Mouse (Mus musculus): Measurements from ENCODE around the gene Psmd8. TPM values are rescaled to one million over a fixed set of nuclear protein-coding genes. Genes with fewer than 3 reads are reported as not detected.
A peak's percentile ranks its signal among the peaks of the same experiment; 100 is the strongest.

Gene Psmd8
- polyA plus RNA-seq, 1 experiment from 2014 or later = 225 TPM

DNA sequence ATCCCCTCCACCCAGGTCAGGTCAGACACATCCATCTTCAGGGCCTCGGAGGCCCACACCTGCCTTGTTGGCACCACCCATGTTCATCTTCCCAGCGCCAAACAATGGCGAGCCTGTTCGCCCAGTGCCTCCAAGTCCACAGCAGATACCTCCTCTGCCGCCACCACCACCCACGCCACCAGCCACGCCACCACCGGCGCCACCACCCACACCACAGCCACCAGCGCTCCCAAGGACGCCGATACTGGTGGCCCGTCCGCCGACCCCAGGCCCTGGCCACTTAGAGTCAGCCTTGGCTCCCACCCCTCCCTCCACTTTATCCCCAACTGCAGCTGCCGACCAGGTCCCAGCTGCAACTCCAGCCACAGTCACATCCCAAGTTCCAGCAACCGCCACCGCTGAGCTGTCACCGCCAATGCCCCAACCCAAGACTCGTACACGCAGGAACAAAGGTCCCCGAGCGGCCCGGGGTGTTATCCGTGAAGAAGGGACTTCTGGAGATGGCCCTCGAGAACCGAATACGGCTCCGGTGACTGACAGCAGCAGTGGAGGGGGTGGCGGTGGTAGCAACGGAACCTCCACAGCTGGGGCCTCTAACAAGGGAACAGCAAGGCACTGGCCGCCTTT is 8.0 kb downstream of the Psmd8 start:
- Histone ChIP-seq H3K4me3 (ENCODE audit: low read length) (no peak overlapping the region), H3K4me2 (ENCODE audit: low read depth, low read length) (no peak overlapping the region), H3K4me1 (ENCODE audit: control insufficient read depth, insufficient read depth, low read length) (peaks cover 20% of the 10 kb centered on the region), H3K9me3 (replicated peaks; ENCODE audit: control insufficient read depth, low read length) (no peaks in the 10 kb centered on the region), H3K27me3 (ENCODE audit: control insufficient read depth, insufficient read depth, low read length) (peaks cover 37% of the 10 kb centered on the region), H3K9ac (ENCODE audit: low read length) (no peak overlapping the region), H3K27ac (ENCODE audit: low read length) (no peak overlapping the region), H3K36me3 (ENCODE audit: control insufficient read depth, insufficient read depth) (peaks cover 27% of the 10 kb centered on the region)
- ATAC-seq (replicated peaks; ENCODE audit: extremely low read depth, insufficient read depth, low FRiP score) = no peak
- WGBS = 38% methylated on average over 32 of the region's 32 CpGs

DNA sequence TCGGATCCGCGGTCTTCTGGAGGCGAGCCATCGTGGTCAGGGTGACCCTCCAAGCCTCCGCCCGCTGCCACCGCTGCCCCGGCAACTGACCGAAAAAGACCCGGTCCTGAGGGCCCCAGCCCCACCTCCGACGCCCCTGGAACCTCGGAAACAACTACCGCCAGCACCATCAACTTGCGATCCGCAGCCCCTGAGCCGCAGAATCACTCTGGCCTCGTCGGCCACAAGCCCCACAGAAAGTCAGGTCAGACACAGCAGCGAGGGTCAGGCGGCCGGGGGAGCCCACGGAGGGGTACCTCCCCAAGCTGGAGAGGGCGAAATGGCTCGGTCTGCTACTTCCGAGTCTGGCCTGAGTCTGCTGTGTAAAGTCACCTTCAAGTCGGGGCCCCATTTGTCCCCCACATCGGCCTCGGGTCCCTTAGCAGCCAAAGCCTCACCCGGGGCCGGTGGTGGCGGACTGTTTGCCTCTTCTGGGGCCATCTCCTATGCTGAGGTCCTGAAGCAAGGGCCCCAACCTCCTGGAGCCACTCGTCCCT is 8.9 kb downstream of the Psmd8 start:
- ATAC-seq (replicated peaks; ENCODE audit: extremely low read depth, insufficient read depth, low FRiP score) = no peak
- Histone ChIP-seq H3K4me1 (ENCODE audit: control insufficient read depth, insufficient read depth, low read length) (peaks cover 20% of the 10 kb centered on the region), H3K27ac (ENCODE audit: low read length) (no peak overlapping the region), H3K9ac (ENCODE audit: low read length) (peak overlapping the region; percentile 64), H3K27me3 (ENCODE audit: control insufficient read depth, insufficient read depth, low read length) (peaks cover 38% of the 10 kb centered on the region), H3K36me3 (ENCODE audit: control insufficient read depth, insufficient read depth) (peaks cover 27% of the 10 kb centered on the region), H3K4me3 (ENCODE audit: low read length) (peak overlapping the region; percentile 58), H3K4me2 (ENCODE audit: low read depth, low read length) (peak overlapping the region; percentile 86), H3K9me3 (replicated peaks; ENCODE audit: control insufficient read depth, low read length) (no peaks in the 10 kb centered on the region)
- WGBS = 4% methylated on average over 34 of the region's 34 CpGs

DNA sequence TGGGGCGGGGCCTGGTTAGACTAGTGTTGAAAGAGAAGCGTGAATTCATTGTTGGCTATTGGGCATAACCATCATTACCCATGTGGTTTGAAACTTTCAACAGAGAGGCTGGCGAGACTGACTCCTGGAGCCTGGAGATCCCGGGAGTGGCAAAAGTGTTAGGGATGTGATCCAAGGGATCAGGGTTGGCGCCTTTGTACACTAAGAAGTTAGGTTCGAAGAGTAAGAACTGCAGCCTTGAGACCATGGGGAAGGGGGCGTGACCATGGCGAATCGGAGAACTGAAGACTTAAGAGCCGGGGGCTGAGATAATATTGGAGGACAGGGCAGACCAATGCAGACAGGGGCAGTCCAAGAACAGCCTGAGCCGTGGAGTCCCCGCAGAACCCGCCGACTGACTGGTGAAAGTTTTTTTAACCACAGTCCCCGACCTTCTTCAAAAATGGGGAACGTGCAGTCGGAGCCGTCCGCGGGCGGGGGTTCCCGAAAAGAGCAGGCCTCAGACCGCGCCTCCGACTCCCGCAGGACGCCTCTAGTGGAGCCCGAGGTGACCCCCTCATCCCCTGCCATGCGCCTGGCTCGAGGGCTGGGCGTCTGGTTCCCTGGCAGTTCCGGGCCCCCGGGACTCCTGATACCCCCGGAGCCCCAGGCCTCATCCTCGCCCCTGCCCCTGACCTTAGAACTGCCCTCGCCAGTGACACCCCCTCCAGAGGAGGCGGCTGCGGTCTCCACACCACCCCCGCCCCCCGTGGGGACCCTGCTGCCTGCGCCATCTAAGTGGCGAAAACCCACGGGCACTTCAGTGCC is 9.5 kb downstream of the Psmd8 start:
- ATAC-seq (replicated peaks; ENCODE audit: extremely low read depth, insufficient read depth, low FRiP score) = no peak
- H3K27ac ChIP-seq (ENCODE audit: low read length) = no peak overlapping the region
- peaks cover 27% of the 10 kb centered on the region for H3K36me3 ChIP-seq (ENCODE audit: control insufficient read depth, insufficient read depth)

DNA sequence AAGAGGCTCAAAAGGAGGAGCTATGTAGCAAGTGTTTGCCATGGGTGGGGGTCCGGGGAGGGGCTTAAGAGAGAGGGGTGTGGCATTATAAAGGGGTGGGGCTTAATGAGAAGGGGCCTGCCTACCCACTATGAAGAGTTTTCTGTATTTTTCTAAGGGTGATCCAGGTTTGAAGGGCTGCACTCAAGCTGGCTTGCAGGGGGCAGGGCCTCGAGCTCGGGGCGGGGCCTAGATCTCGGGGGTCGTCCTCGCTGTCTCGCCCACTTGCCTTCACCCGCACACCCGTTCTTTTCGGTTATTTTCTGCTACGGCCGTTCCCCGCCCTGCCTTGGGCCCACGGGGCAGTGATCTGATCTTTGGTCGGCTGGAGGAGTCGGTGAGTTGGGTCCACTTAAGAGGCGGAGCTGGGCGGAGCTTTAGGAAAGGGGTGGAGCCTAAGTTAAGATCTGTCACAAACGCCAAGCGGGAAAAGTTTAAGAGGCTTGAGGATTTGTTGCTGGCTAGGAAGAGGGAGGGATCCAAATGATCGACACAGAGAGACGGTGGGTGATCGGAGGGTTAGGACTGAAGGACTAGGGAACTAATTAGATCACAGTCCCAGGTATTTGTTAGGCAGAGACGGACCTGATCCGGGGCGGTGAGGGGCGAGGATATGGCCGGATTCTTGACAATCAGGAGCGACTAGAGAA is 10.3 kb downstream of the Psmd8 start, which contains the start of the genes Ggn and Spred3:
Gene Ggn, plus strand, starts transcription at position 145 of the 689 bp plus-strand sequence.
Gene Spred3, minus strand, starts transcription at position 346 of the 689 bp plus-strand sequence.
- Histone ChIP-seq H3K9ac (ENCODE audit: low read length) (peak within 1 kb of the TSS; percentile 72), H3K4me2 (ENCODE audit: low read depth, low read length) (peak within 1 kb of the TSS; percentile 86), H3K36me3 (ENCODE audit: control insufficient read depth, insufficient read depth) (peaks cover 19% of the 10 kb centered on the region), H3K4me3 (ENCODE audit: low read length) (peak within 1 kb of the TSS; percentile 58), H3K9me3 (replicated peaks; ENCODE audit: control insufficient read depth, low read length) (no peaks in the 10 kb centered on the region), H3K27me3 (ENCODE audit: control insufficient read depth, insufficient read depth, low read length) (peaks cover 38% of the 10 kb centered on the region), H3K27ac (ENCODE audit: low read length) (peak within 1 kb of the TSS; percentile 72), H3K4me1 (ENCODE audit: control insufficient read depth, insufficient read depth, low read length) (peaks cover 20% of the 10 kb centered on the region)
- WGBS = 2% methylated on average over 30 of the region's 30 CpGs
- ATAC-seq (replicated peaks; ENCODE audit: extremely low read depth, insufficient read depth, low FRiP score) = peak; percentile 53

More for the DNA sequence above, 9.5 kb downstream of the Psmd8 start:
- peaks cover 38% of the 10 kb centered on the region for H3K27me3 ChIP-seq (ENCODE audit: control insufficient read depth, insufficient read depth, low read length)
- peak overlapping the region; percentile 58 for H3K4me3 ChIP-seq (ENCODE audit: low read length)
- H3K9me3 ChIP-seq (replicated peaks; ENCODE audit: control insufficient read depth, low read length) = no peaks in the 10 kb centered on the region
- peak overlapping the region; percentile 86 for H3K4me2 ChIP-seq (ENCODE audit: low read depth, low read length)
- peaks cover 20% of the 10 kb centered on the region for H3K4me1 ChIP-seq (ENCODE audit: control insufficient read depth, insufficient read depth, low read length)
- 2% methylated on average over 43 of the region's 43 CpGs for WGBS
- H3K9ac ChIP-seq (ENCODE audit: low read length) = peak overlapping the region; percentile 64

DNA sequence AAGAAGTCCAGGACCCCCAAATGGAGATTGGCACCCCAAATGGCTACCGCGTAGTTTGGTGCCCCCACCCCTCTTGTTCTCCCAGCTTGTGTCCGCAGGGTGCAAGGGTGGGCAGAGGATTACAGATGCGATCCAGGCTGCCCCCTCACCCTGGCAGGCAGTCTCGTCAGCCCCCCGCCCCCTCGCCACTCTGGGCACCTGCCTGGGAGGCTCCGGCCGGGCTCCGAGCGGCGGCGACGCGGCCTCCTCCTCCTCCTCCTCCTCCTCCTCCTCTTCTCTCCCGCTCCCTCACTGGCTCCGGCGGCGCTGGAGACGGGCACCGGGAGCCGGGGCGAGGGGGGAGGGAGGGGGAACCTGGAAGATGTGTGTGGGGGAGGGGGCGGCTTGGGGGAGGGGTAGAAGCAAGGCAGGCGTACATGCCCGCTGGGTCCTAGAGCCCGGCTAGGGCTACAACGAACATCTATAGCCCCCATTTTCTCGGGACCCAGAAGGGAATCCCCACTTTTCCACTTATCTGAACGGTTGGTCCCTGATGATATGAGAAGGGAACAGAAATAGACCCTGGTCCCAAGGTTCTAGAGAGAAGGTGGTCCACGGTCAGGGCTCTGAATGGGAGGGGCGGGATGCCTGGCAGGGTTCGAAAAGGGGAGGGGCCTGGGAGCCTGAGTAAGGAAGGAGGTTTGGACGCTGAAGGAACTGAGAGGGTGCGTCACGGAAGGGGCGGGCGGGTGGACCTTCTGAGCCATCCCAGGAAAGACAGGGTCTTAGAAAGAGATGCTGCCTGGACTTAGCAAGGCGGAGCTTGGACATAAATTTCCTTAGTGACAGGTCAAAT is 11.1 kb downstream of the Psmd8 start:
- WGBS = 1% methylated on average over 27 of the region's 39 CpGs

DNA sequence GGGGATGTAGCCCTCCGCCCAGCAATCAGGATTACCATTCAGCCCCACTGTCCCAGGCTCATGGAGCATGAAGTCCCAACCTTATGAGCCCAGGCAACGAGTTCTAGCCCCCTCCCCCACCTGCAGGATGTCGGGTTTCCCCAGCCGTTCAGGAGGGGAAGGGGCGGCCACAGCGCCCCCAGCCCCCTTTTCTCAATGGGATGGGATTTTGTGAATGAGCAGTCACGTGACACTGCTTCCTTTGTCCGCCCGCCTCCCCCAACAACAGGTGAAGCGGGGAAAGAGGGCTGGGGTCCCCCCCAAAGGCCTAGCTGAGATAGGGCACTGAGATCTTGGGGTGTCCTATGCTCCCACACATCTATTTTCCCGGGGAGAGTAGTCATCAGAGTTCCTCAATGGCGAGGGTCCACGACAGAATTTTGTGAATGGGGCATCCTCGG is 11.7 kb downstream of the Psmd8 start:
- Histone ChIP-seq H3K4me3 (ENCODE audit: low read length) (peak overlapping the region; percentile 58), H3K4me1 (ENCODE audit: control insufficient read depth, insufficient read depth, low read length) (peaks cover 20% of the 10 kb centered on the region), H3K9me3 (replicated peaks; ENCODE audit: control insufficient read depth, low read length) (no peaks in the 10 kb centered on the region), H3K36me3 (ENCODE audit: control insufficient read depth, insufficient read depth) (peaks cover 6% of the 10 kb centered on the region; the same call in 1 of the 2 replicates), H3K4me2 (ENCODE audit: low read depth, low read length) (peak overlapping the region; percentile 86), H3K27ac (ENCODE audit: low read length) (no peak overlapping the region), H3K9ac (ENCODE audit: low read length) (peak overlapping the region; percentile 72), H3K27me3 (ENCODE audit: control insufficient read depth, insufficient read depth, low read length) (peaks cover 35% of the 10 kb centered on the region)
- under 1% methylated on average over 14 of the region's 14 CpGs for WGBS
- no peak for ATAC-seq (replicated peaks; ENCODE audit: extremely low read depth, insufficient read depth, low FRiP score)

More for the DNA sequence above, 11.1 kb downstream of the Psmd8 start:
- no peak overlapping the region for H3K27ac ChIP-seq (ENCODE audit: low read length)
- H3K9ac ChIP-seq (ENCODE audit: low read length) = peak overlapping the region; percentile 72
- H3K4me2 ChIP-seq (ENCODE audit: low read depth, low read length) = peak overlapping the region; percentile 86
- H3K27me3 ChIP-seq (ENCODE audit: control insufficient read depth, insufficient read depth, low read length) = peaks cover 38% of the 10 kb centered on the region
- H3K36me3 ChIP-seq (ENCODE audit: control insufficient read depth, insufficient read depth) = peaks cover 11% of the 10 kb centered on the region; the same call in 1 of the 2 replicates
- no peaks in the 10 kb centered on the region for H3K9me3 ChIP-seq (replicated peaks; ENCODE audit: control insufficient read depth, low read length)
- H3K4me3 ChIP-seq (ENCODE audit: low read length) = peak overlapping the region; percentile 58
- peak; percentile 70 for ATAC-seq (replicated peaks; ENCODE audit: extremely low read depth, insufficient read depth, low FRiP score)
- H3K4me1 ChIP-seq (ENCODE audit: control insufficient read depth, insufficient read depth, low read length) = peaks cover 20% of the 10 kb centered on the region

DNA sequence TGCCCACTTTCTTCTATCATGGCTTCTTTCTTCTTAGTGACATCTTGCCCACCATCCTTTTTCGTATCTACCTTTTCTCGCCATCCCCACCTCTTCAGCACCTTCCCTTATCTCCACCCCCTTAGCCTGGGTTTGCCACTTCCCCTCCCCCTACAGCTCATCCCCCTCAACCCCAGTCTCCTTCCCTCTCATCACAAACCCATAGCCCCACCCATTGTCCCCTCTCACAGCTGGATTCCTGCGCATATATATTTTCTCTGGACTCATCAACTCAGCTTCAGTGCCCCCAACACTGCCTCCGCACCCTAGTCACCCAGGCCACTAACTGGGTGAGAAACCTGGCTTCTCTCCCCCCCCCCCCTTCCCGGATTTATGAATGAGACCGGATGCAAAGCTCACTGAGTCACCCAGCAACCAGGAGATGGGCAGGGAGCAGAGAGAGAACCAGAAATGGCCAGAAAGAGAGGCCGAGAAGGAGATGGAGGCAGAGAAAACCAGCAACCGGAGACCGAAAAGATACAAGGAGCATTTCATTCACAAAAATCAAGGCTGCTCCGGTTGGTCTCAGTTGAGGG is 12.3 kb downstream of the Psmd8 start:
- 7% methylated on average over 10 of the region's 10 CpGs for WGBS

DNA sequence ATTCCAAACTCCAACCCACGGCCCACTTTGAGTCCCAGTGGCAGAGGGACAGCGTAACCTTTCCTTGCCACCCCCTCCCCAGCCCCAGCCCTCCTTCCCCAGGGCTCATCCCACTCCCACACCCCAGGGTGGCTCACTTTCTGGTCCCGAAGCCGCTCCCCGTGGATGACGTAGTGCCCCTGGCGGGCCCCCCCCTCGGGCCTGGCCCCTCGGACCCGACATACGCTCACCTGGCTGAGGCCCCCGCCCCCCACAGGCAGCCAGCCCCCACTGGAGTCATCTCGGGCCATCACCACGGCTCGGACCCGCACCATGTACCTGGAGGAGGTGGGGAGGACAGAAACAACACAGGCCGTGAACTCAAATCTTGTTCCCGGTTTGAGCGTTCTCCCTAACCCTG is 12.8 kb downstream of the Psmd8 start:
- peaks cover 20% of the 10 kb centered on the region for H3K4me1 ChIP-seq (ENCODE audit: control insufficient read depth, insufficient read depth, low read length)
- H3K27me3 ChIP-seq (ENCODE audit: control insufficient read depth, insufficient read depth, low read length) = peaks cover 25% of the 10 kb centered on the region
- 24% methylated on average over 18 of the region's 19 CpGs for WGBS
- no peak overlapping the region for H3K4me2 ChIP-seq (ENCODE audit: low read depth, low read length)
- no peak overlapping the region for H3K9ac ChIP-seq (ENCODE audit: low read length)
- no peak overlapping the region for H3K4me3 ChIP-seq (ENCODE audit: low read length)
- no peaks in the 10 kb centered on the region for H3K36me3 ChIP-seq (ENCODE audit: control insufficient read depth, insufficient read depth)
- H3K27ac ChIP-seq (ENCODE audit: low read length) = no peak overlapping the region
- no peak for ATAC-seq (replicated peaks; ENCODE audit: extremely low read depth, insufficient read depth, low FRiP score)
- no peaks in the 10 kb centered on the region for H3K9me3 ChIP-seq (replicated peaks; ENCODE audit: control insufficient read depth, low read length)

More for the DNA sequence above, 12.3 kb downstream of the Psmd8 start:
- no peaks in the 10 kb centered on the region for H3K9me3 ChIP-seq (replicated peaks; ENCODE audit: control insufficient read depth, low read length)
- peaks cover 30% of the 10 kb centered on the region for H3K27me3 ChIP-seq (ENCODE audit: control insufficient read depth, insufficient read depth, low read length)
- H3K4me3 ChIP-seq (ENCODE audit: low read length) = peak overlapping the region; percentile 58
- ATAC-seq (replicated peaks; ENCODE audit: extremely low read depth, insufficient read depth, low FRiP score) = no peak
- H3K9ac ChIP-seq (ENCODE audit: low read length) = peak overlapping the region; percentile 72; the same call in 1 of the 2 replicates
- no peak overlapping the region for H3K27ac ChIP-seq (ENCODE audit: low read length)
- H3K4me2 ChIP-seq (ENCODE audit: low read depth, low read length) = peak overlapping the region; percentile 86
- 0 out of 2 replicates have a peak, but pooled peaks cover 3% of the 10 kb centered on the region for H3K36me3 ChIP-seq (ENCODE audit: control insufficient read depth, insufficient read depth)
- H3K4me1 ChIP-seq (ENCODE audit: control insufficient read depth, insufficient read depth, low read length) = peaks cover 20% of the 10 kb centered on the region
